Mouse (Mus musculus) myocyte (in vitro differentiated cells): ENCODE measurements around the gene Bahcc1. TPM values are rescaled to one million over a fixed set of nuclear protein-coding genes. Genes with fewer than 3 reads are reported as not detected.

Experiments
- H3K27me3 ChIP-seq: one replicate; pipeline ENCODE4 v1.6.1; 2011; ENCODE audit not compliant: control insufficient read depth, insufficient read depth, insufficient read length
- H3K36me3 ChIP-seq: one replicate; pipeline ENCODE4 v1.6.1; 2011; ENCODE audit not compliant: control insufficient read depth, insufficient read depth
- H3K4me2 ChIP-seq: one replicate; pipeline ENCODE4 v1.6.1; 2011; ENCODE audit warnings: low read depth, control low read depth
- H3K4me3 ChIP-seq: one replicate; pipeline ENCODE4 v1.5.1; 2011; ENCODE audit warnings: mild to moderate bottlenecking, control low read depth, moderate library complexity
- H3K79me2 ChIP-seq: one replicate; pipeline ENCODE4 v1.6.1; 2011; ENCODE audit not compliant: control insufficient read depth, insufficient read depth
- H3ac ChIP-seq: one replicate; pipeline ENCODE4 v1.6.1; 2011; ENCODE audit not compliant: control insufficient read depth, insufficient read length
- CEBPB ChIP-seq: IDR thresholded peaks from 2 replicates; pipeline ENCODE4 v1.6.1; 2011; ENCODE audit warnings: mild to moderate bottlenecking, moderate library complexity; ENCODE audit not compliant: poor library complexity, insufficient read depth, severe bottlenecking
- E2F4 ChIP-seq: IDR thresholded peaks from one replicate; pipeline ENCODE4 v1.6.1; 2011; ENCODE audit warnings: mild to moderate bottlenecking, control low read depth, moderate library complexity; ENCODE audit not compliant: insufficient read depth
- MAX ChIP-seq: IDR thresholded peaks from one replicate; pipeline ENCODE4 v1.6.1; 2011; ENCODE audit warnings: low read depth, mild to moderate bottlenecking, control low read depth
- MYOD1 ChIP-seq, 3 experiments: IDR thresholded peaks; one replicate each; pipeline ENCODE4 v1.6.1; 2011; ENCODE audit warnings: control low read depth in 2 of 3, low read depth in 2 of 3, mild to moderate bottlenecking in 2 of 3, moderate library complexity in 1 of 3; ENCODE audit not compliant: insufficient read length in 2 of 3, control insufficient read depth in 1 of 3
- MYOG ChIP-seq, 3 experiments: IDR thresholded peaks; one replicate each; pipeline ENCODE4 v1.6.1; 2011; ENCODE audit warnings: control low read depth in 2 of 3, low read depth in 2 of 3, mild to moderate bottlenecking in 2 of 3; ENCODE audit not compliant: insufficient read length in 2 of 3, control insufficient read depth in 1 of 3, insufficient read depth in 1 of 3
- POLR2A ChIP-seq: IDR thresholded peaks from one replicate; pipeline ENCODE4 v1.6.1; 2011; ENCODE audit warnings: low read depth, mild to moderate bottlenecking, control low read depth, moderate library complexity; ENCODE audit not compliant: insufficient read length
- POLR2AphosphoS2 ChIP-seq: IDR thresholded peaks from one replicate; pipeline ENCODE4 v1.6.1; 2011; ENCODE audit warnings: low read depth, control low read depth; ENCODE audit not compliant: insufficient read length
- REST ChIP-seq: IDR thresholded peaks from one replicate; pipeline ENCODE4 v1.6.1; 2011; ENCODE audit warnings: mild to moderate bottlenecking, control low read depth, moderate library complexity; ENCODE audit not compliant: insufficient read depth, insufficient read length
- SRF ChIP-seq: IDR thresholded peaks from one replicate; pipeline ENCODE4 v1.6.1; 2011; ENCODE audit warnings: low read depth; ENCODE audit not compliant: control insufficient read depth, insufficient read length
- TCF12 ChIP-seq: IDR thresholded peaks from one replicate; pipeline ENCODE4 v1.6.1; 2011; ENCODE audit warnings: mild to moderate bottlenecking, control low read depth; ENCODE audit not compliant: poor library complexity, insufficient read depth, severe bottlenecking
- TCF3 ChIP-seq: IDR thresholded peaks from one replicate; pipeline ENCODE4 v1.6.1; 2011; ENCODE audit warnings: low read depth, control low read depth; ENCODE audit not compliant: insufficient read length
- USF1 ChIP-seq: IDR thresholded peaks from one replicate; pipeline ENCODE4 v1.6.1; 2011; ENCODE audit warnings: low read depth, mild to moderate bottlenecking, control low read depth, moderate library complexity
- polyA plus RNA-seq: library from polyadenylated mRNA; unstranded; fragments of >200 nt; fragmentation: generic; extraction: Trizol; gene quantifications from one replicate; pipeline ENCODE4 v1.2.1, GENCODE M21; 2012; ENCODE audit warnings: missing spikeins

The Bahcc1 gene
- polyA plus RNA-seq, 1 experiment, result 6.3 TPM

GRCm38 (mm10) chr11:120237166-120238131, 4.7 kb downstream of the Bahcc1 start:
- Histone ChIP-seq H3K27me3 (no peaks in the 10 kb centered on the region), H3K36me3 (no peaks in the 10 kb centered on the region), H3ac (peak overlapping the region; percentile 94), H3K4me3 (peak overlapping the region; percentile 84), H3K4me2 (peak overlapping the region; percentile 89), H3K79me2 (peaks cover 51% of the 10 kb centered on the region)
- TF ChIP-seq E2F4, result no peak
- no peak for TF ChIP-seq TCF3
- no peak for TF ChIP-seq POLR2A
- TF ChIP-seq TCF12, result no peak
- peak in 1 of 3 experiments; percentile 27 for TF ChIP-seq MYOG (IDR thresholded peaks at IDR 0.05; ENCODE audit: control insufficient read depth in 1 of 3, insufficient read depth in 1 of 3, insufficient read length in 2 of 3, low read depth in 2 of 3)
- no peak for TF ChIP-seq SRF
- no peak for TF ChIP-seq POLR2AphosphoS2
- peak in 1 of 3 experiments; percentile 20 for TF ChIP-seq MYOD1 (IDR thresholded peaks at IDR 0.05; ENCODE audit: control insufficient read depth in 1 of 3, insufficient read length in 2 of 3, low read depth in 2 of 3)

GRCm38 (mm10) chr11:120238306-120238705, 5.6 kb downstream of the Bahcc1 start:
- TF ChIP-seq POLR2AphosphoS2 (no peak), CEBPB (no peak), E2F4 (no peak)
- H3K79me2 ChIP-seq, result peaks cover 51% of the 10 kb centered on the region

GRCm38 (mm10) chr11:120238751-120239359, 6.1 kb downstream of the Bahcc1 start:
- Histone ChIP-seq H3K36me3 (no peaks in the 10 kb centered on the region), H3ac (no peak overlapping the region), H3K4me2 (peak overlapping the region; percentile 89), H3K4me3 (peak overlapping the region; percentile 84), H3K27me3 (no peaks in the 10 kb centered on the region), H3K79me2 (peaks cover 49% of the 10 kb centered on the region)
- TF ChIP-seq USF1 (peak; percentile 32), POLR2AphosphoS2 (no peak)

More at GRCm38 (mm10) chr11:120238306-120238705, 5.6 kb downstream of the Bahcc1 start:
- peak overlapping the region; percentile 89 for H3K4me2 ChIP-seq
- H3ac ChIP-seq, result no peak overlapping the region
- no peaks in the 10 kb centered on the region for H3K36me3 ChIP-seq
- H3K4me3 ChIP-seq, result peak overlapping the region; percentile 84
- no peaks in the 10 kb centered on the region for H3K27me3 ChIP-seq

- Histone ChIP-seq H3K4me3 (peak overlapping the region; percentile 84), H3K36me3 (no peaks in the 10 kb centered on the region), H3K79me2 (peaks cover 42% of the 10 kb centered on the region), H3ac (no peak overlapping the region), H3K4me2 (peak overlapping the region; percentile 89), H3K27me3 (no peaks in the 10 kb centered on the region)
- TF ChIP-seq POLR2A (peak; percentile 52), POLR2AphosphoS2 (no peak)
Measured at GRCm38 (mm10) chr11:120239581-120239991, 6.8 kb downstream of the Bahcc1 start.

- Histone ChIP-seq H3ac (no peak overlapping the region), H3K4me3 (peak overlapping the region; percentile 84), H3K36me3 (no peaks in the 10 kb centered on the region), H3K27me3 (no peaks in the 10 kb centered on the region), H3K79me2 (peaks cover 36% of the 10 kb centered on the region), H3K4me2 (peak overlapping the region; percentile 89)
- TF ChIP-seq CEBPB, result no peak
- TF ChIP-seq MYOG (IDR thresholded peaks at IDR 0.05; ENCODE audit: control insufficient read depth in 1 of 3, insufficient read depth in 1 of 3, insufficient read length in 2 of 3, low read depth in 2 of 3), result peak in 1 of 3 experiments; percentile 62
- TF ChIP-seq POLR2AphosphoS2, result peak; percentile 47
- TF ChIP-seq MAX, result no peak
- no peak for TF ChIP-seq SRF
- peak; percentile 55 for TF ChIP-seq POLR2A
- no peak for TF ChIP-seq REST
- TF ChIP-seq E2F4, result no peak
- TF ChIP-seq MYOD1 (IDR thresholded peaks at IDR 0.05; ENCODE audit: control insufficient read depth in 1 of 3, insufficient read length in 2 of 3, low read depth in 2 of 3), result peak in 2 of 3 experiments; percentile 6 to 45
- no peak for TF ChIP-seq TCF12
- TF ChIP-seq USF1, result no peak
Measured at GRCm38 (mm10) chr11:120240206-120240605, 7.5 kb downstream of the Bahcc1 start.
